Comparison of ENCODE assay signal across 7 mouse cellular contexts in the genomic region with DNA sequence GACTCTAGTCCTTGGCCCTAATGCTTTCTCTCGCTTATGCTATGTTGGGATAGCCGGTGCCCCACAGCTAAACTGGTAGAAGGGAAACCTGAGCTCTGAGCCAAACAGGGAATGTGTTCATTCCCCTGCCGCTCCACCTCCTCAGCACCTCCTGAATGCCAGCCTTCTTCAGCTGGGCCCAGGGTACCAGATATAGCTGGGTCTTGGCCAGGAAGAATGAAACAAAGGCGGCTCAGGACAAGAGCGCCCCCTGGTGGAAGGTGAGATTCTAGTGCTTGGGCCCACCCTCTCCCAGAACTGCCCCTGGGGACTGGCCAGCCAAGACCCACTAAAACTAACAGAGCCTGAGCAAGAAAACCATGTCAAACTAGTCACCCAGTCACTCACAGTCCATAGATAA.
DNase-seq lines count a peak whose midpoint lies in the region; ATAC-seq and TF ChIP-seq lines count a peak whose summit lies in the region.

No protein-coding gene starts in this region.

- H3K4me3 ChIP-seq in midbrain, embryonic 14.5 days (replicated peaks; ENCODE audit: low read depth, low read length) = no peak overlapping the region
- no peak overlapping the region for H3K4me3 ChIP-seq in midbrain, embryonic 15.5 days
- H3K4me3 ChIP-seq in kidney, postnatal 0 days (replicated peaks; ENCODE audit: low read depth, low read length) = no peak overlapping the region
- no peak overlapping the region for H3K4me3 ChIP-seq in lung, embryonic 14.5 days (ENCODE audit: low read depth, low read length)
- no peak overlapping the region for H3K4me3 ChIP-seq in spleen, adult 2 months (ENCODE audit: extremely low read depth, insufficient read depth, insufficient read length)

- H3K27ac ChIP-seq in midbrain, embryonic 14.5 days (replicated peaks; ENCODE audit: low read depth, low read length) = no peak overlapping the region
- no peak overlapping the region for H3K27ac ChIP-seq in midbrain, embryonic 15.5 days
- H3K27ac ChIP-seq in kidney, postnatal 0 days = no peak overlapping the region
- H3K27ac ChIP-seq in lung, embryonic 14.5 days (ENCODE audit: low read depth) = no peak overlapping the region
- H3K27ac ChIP-seq in spleen, adult 2 months (ENCODE audit: insufficient read depth, low read length) = no peak overlapping the region

- 51% methylated on average over 5 of the region's 5 CpGs for WGBS in midbrain, embryonic 14.5 days
- WGBS in midbrain, embryonic 15.5 days = 57% methylated on average over 5 of the region's 5 CpGs
- 48% methylated on average over 5 of the region's 5 CpGs for WGBS in kidney, postnatal 0 days
- whole genome bisulfite sequencing in lung, embryonic 14.5 days = 41% methylated on average over 5 of the region's 5 CpGs
- 54% methylated on average over 5 of the region's 5 CpGs for WGBS in spleen, adult 2 months

- peaks cover 13% of the 10 kb centered on the region; the same call in 1 of the 2 replicates for H3K4me1 ChIP-seq in midbrain, embryonic 14.5 days (ENCODE audit: control insufficient read depth, insufficient read depth, low read length)
- H3K4me1 ChIP-seq in midbrain, embryonic 15.5 days = peaks cover 3% of the 10 kb centered on the region; the same call in 1 of the 2 replicates
- no peaks in the 10 kb centered on the region for H3K4me1 ChIP-seq in kidney, postnatal 0 days (replicated peaks; ENCODE audit: insufficient read depth, low read length)
- H3K4me1 ChIP-seq in lung, embryonic 14.5 days (ENCODE audit: insufficient read depth) = 0 out of 2 replicates have a peak, but pooled peaks cover 3% of the 10 kb centered on the region
- no peaks in the 10 kb centered on the region for H3K4me1 ChIP-seq in spleen, adult 2 months (ENCODE audit: control insufficient read depth, insufficient read depth, insufficient read length)

- H3K9ac ChIP-seq in midbrain, embryonic 14.5 days (replicated peaks; ENCODE audit: low read length) = no peak overlapping the region
- no peak overlapping the region for H3K9ac ChIP-seq in midbrain, embryonic 15.5 days
- no peak overlapping the region for H3K9ac ChIP-seq in kidney, postnatal 0 days (ENCODE audit: low read depth, low read length)
- no peak overlapping the region for H3K9ac ChIP-seq in lung, embryonic 14.5 days

- TF ChIP-seq POLR2A in spleen, adult 2 months (IDR thresholded peaks at IDR 0.05; ENCODE audit: low read depth, low read length) = no peak

- H3K36me3 ChIP-seq in midbrain, embryonic 14.5 days (ENCODE audit: control insufficient read depth, insufficient read depth, low read length) = no peaks in the 10 kb centered on the region
- H3K36me3 ChIP-seq in midbrain, embryonic 15.5 days (replicated peaks) = no peaks in the 10 kb centered on the region
- no peaks in the 10 kb centered on the region for H3K36me3 ChIP-seq in kidney, postnatal 0 days (ENCODE audit: insufficient read depth, low read length)
- H3K36me3 ChIP-seq in lung, embryonic 14.5 days (ENCODE audit: insufficient read depth) = no peaks in the 10 kb centered on the region
- H3K36me3 ChIP-seq in spleen, adult 2 months (ENCODE audit: control insufficient read depth, insufficient read depth, low read length) = no peaks in the 10 kb centered on the region

- peak; percentile 78 for TF ChIP-seq CTCF in kidney, postnatal 0 days (IDR thresholded peaks at IDR 0.05; ENCODE audit: low read depth)
- TF ChIP-seq CTCF in lung, embryonic 14.5 days (IDR thresholded peaks at IDR 0.05; ENCODE audit: low read depth) = peak; percentile 79
- peak; percentile 62; the same call in 1 of the 2 replicates for TF ChIP-seq CTCF in spleen, adult 2 months (IDR thresholded peaks at IDR 0.05; ENCODE audit: extremely low read depth, insufficient read depth, insufficient read length, insufficient replicate concordance)

- H3K4me2 ChIP-seq in midbrain, embryonic 14.5 days (ENCODE audit: low read length) = no peak overlapping the region
- no peak overlapping the region for H3K4me2 ChIP-seq in midbrain, embryonic 15.5 days
- H3K4me2 ChIP-seq in kidney, postnatal 0 days (ENCODE audit: low read length) = no peak overlapping the region
- no peak overlapping the region for H3K4me2 ChIP-seq in lung, embryonic 14.5 days

- H3K27me3 ChIP-seq in midbrain, embryonic 14.5 days (ENCODE audit: control insufficient read depth, insufficient read depth, low read length) = no peaks in the 10 kb centered on the region
- H3K27me3 ChIP-seq in midbrain, embryonic 15.5 days (replicated peaks) = no peaks in the 10 kb centered on the region
- no peaks in the 10 kb centered on the region for H3K27me3 ChIP-seq in kidney, postnatal 0 days (ENCODE audit: insufficient read depth, low read length)
- no peaks in the 10 kb centered on the region for H3K27me3 ChIP-seq in lung, embryonic 14.5 days (ENCODE audit: insufficient read depth, low read length)
- H3K27me3 ChIP-seq in spleen, adult 2 months (ENCODE audit: control insufficient read depth, insufficient read depth, low read length) = no peaks in the 10 kb centered on the region

- H3K9me3 ChIP-seq in midbrain, embryonic 14.5 days (ENCODE audit: control insufficient read depth, low read length) = no peaks in the 10 kb centered on the region
- H3K9me3 ChIP-seq in midbrain, embryonic 15.5 days = no peaks in the 10 kb centered on the region
- H3K9me3 ChIP-seq in kidney, postnatal 0 days (replicated peaks; ENCODE audit: low read length) = no peaks in the 10 kb centered on the region
- H3K9me3 ChIP-seq in lung, embryonic 14.5 days (ENCODE audit: low read depth, low read length) = no peaks in the 10 kb centered on the region

- no peak for ATAC-seq in midbrain, embryonic 14.5 days (ENCODE audit: low FRiP score, low TSS enrichment)
- ATAC-seq in midbrain, embryonic 15.5 days (replicated peaks) = no peak
- ATAC-seq in kidney, postnatal 0 days (replicated peaks; ENCODE audit: low FRiP score, low read depth) = no peak
- ATAC-seq in lung, embryonic 14.5 days (ENCODE audit: insufficient read depth) = no peak

- DNase-seq in midbrain, embryonic 14.5 days = peak; percentile 56
- DNase-seq in adrenal gland, adult (ENCODE audit: inconsistent age in 2 of 2, low spot score in 1 of 2) = peak; percentile 61 to 87
- DNase-seq in embryo, embryonic 11 days = peak; percentile 59
- peak; percentile 53 for DNase-seq in kidney, postnatal 0 days (ENCODE audit: low spot score)
- DNase-seq in lung, embryonic 14.5 days = peak; percentile 68
- peak; percentile 2 to 31 for DNase-seq in spleen, adult 2 months (ENCODE audit: low read depth in 1 of 2, low spot score in 2 of 2)

Comparison
In these comparisons a context has a peak if more than half of its experiments do, and no peak if none do; other contexts are left out.
1. DNase-seq: peak in every context shown above with its lines; median percentile 74 in adrenal gland, adult; 68 in lung, embryonic 14.5 days; 59 in embryo, embryonic 11 days; 56 in midbrain, embryonic 14.5 days; 53 in kidney, postnatal 0 days; 16 in spleen, adult 2 months.